Mouse (Mus musculus): ENCODE results near the gene Frmd8.

The Frmd8 gene

DNA sequence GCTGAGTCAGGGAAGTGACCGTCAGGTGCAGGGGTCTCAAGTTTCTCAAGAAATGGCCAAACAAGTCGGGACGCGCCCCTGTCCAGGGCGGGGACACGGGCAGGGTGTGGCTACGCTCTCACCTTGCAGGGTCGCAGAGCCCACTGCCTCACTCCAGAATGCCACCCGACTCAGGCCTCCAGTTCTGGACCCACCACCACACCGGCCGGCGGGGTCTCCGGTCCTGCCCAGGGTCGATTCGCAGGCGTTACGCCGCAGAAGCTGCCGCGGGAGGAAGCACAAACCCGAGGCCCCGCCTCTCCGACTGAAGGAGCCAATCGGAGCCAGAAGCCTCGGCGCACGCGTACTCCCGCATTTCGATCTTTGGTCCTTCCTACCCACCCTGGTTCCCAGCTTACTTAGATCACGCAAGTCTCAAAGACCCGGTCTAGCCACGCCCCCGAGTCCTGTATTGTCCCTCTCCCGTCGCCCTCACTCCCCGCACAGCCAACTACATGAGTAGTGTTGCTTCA lies at the start of gene Frmd8:
Gene Frmd8 (minus strand): TSS at position 306 of the 512 bp plus-strand sequence.
- DNase-seq, result peak; percentile 96

DNA sequence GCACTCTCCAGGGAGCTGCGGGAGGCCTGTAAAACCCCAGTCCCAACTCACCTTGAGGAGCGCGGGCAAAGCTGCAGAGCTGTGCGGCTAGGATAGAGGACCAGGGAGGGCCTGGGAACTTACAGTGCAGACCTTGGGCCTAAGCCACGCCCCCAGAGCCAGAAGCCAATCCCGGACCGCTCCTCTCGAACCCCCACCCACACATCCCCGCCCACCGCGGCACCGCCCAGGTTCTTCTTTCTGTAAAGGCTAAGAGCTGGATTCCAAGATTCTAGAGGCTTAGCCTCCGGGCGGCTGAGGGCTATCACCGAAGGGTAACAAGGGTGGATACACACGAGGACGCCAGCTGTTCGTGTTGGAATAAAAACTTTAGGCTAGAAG lies 49.6 kb upstream of the Frmd8 start, which contains the start of gene Cdc42ep2:
Gene Cdc42ep2 (minus strand): TSS at position 104 of the 381 bp plus-strand sequence.
- DNase-seq, result peak; percentile 97

GRCm38 (mm10) chr19:5923990-5924712 lies 49.1 kb upstream of the Frmd8 start:
- peak; percentile 93 for DNase-seq

- no peak for DNase-seq
Measured at GRCm38 (mm10) chr19:5922963-5923362, 47.9 kb upstream of the Frmd8 start.

- no peak for DNase-seq
Measured at GRCm38 (mm10) chr19:5922119-5922942, 47.3 kb upstream of the Frmd8 start.

- DNase-seq, result no peak
Measured at GRCm38 (mm10) chr19:5921715-5922114, 46.6 kb upstream of the Frmd8 start.

- no peak for DNase-seq
Measured at GRCm38 (mm10) chr19:5913007-5913719, 38.1 kb upstream of the Frmd8 start, which contains the start of gene Dpf2. Dpf2 (minus strand) TSS chr19:5913010.

GRCm38 (mm10) chr19:5912103-5913006 lies 37.3 kb upstream of the Frmd8 start:
- DNase-seq, result peak; percentile 100

- DNase-seq, result no peak
Measured at GRCm38 (mm10) chr19:5911430-5912102, 36.5 kb upstream of the Frmd8 start.

DNA sequence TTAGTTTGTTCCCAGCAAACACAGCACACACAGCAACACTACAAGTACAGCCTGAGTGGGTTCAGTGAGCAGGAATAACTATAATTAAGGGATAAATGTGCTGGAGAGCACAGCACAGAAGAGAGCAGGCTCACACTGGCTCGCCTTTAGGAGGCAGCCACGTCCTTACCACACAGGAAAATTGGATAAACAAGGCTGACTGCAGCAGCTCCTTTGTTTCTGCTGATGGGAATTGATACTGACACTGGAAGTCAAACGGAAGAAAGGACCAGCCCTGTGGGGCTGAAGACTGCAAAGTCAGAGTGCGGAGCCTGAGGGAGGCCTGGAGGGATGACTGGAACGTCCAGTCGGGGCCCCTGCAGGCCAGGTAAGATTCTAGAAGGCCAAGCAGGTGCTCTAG lies 35.1 kb upstream of the Frmd8 start:
- DNase-seq, result no peak

GRCm38 (mm10) chr19:5907275-5907674 lies 32.2 kb upstream of the Frmd8 start:
- no peak for DNase-seq

DNA sequence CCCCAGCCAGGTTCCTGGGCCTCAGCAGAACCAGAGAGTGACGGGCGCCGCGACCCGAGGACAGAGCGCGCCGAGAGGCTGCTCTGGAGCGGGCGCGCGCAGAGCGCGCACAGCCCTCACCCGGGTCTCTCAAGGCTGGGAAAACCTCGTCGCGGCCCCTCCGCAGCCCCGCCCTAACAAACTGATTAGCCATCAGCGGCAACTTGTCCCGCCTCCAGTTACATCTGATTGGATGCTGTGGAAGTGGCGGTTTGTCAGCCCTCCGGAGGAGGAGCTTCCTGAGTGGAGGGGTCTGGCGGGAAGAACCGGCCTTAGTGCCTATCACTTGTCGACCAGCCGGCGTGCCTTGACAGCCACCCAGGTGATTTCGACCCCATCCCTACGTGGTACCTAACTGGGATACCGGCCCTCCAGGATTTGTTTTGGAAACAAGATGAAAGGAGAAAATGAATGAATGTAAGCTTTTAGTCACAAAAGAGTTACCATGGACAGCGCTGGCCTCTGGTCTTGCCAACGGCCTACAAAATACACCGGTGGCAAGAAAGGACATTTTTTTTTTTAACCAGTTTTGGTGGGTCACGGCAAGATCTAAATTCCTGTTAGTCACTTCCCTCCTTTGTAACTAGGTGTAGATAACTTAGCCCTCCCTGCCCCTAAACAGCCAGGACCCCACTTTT lies 19.1 kb upstream of the Frmd8 start, which contains the start of gene Tigd3:
Gene Tigd3 (minus strand): TSS at position 148 of the 677 bp plus-strand sequence.
- peak; percentile 95 for DNase-seq

DNA sequence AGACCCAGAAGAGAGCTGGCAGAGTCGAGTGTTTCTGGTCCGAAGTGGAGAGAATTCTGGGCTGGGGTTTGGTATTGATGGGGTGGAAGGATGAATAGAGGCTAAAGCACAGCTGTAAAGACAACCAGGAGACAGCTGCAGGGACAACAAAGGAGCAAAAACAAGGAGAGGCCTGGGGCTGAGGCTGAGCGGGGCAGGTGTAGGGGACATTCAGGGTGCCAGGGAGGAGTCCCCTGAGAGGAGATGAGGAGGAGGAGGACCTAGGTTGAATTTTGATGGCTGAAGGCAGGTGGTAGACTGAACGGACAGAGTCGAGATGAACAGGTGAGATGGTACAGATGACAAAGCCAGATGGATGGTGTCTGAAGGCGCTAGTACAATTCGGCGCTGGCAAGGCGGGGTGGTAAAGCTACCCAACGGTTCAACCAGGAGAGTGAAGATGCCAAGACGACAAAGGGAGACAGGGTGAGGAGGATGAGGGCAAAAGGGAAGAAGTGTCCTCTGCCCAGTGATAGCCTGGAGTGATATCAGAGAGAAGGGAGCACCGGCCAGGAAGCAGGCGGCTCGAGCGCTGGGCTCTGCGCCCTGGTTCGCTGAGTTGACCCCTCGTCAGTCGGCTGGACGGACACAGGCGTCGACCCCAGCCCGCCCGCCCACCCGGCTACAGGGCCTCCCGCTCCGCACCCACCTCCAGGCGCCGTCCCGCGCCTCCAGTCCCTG lies 18.4 kb upstream of the Frmd8 start:
- no peak for DNase-seq

DNA sequence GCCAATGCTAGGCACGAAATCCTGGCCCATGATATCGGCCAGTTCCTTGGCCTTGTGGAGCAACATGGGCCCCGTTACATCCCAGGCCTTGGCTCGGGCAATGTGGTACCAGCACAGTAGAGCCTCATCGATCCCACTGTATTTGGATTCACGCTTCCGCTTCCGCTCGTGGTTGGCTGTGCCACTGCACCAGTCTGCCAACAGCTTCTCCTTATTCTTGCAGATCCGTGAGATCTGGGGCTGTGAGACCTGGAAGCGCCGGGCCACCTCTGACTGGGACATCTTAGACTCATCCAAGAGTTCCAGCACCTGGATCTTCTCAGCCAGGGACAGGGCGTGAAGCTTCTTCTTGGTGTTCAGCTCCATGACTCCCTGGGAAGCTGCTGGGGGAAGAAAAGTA lies 17.7 kb upstream of the Frmd8 start:
- no peak for DNase-seq

DNA sequence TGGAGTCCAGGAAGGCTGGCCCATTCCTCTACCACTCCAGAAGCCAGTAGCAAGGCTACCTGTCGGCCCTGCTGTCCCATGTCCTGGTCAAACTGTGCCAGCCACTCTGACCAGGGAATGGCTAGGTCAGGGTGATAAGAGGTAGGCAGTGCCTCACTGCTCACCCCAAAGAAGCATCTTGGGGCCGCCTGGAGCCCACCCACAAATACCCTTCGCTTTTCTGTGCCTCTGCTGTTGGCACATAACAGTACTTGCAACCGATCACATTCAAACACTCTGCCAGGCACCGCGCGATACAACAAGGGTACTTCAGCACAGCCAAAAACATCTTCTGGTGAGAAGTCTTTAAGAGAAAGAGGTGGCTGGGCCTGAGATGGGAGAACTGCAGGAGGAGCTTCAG lies 17.2 kb upstream of the Frmd8 start:
- DNase-seq, result no peak

GRCm38 (mm10) chr19:5891521-5892258 lies 16.6 kb upstream of the Frmd8 start:
- DNase-seq, result no peak

DNA sequence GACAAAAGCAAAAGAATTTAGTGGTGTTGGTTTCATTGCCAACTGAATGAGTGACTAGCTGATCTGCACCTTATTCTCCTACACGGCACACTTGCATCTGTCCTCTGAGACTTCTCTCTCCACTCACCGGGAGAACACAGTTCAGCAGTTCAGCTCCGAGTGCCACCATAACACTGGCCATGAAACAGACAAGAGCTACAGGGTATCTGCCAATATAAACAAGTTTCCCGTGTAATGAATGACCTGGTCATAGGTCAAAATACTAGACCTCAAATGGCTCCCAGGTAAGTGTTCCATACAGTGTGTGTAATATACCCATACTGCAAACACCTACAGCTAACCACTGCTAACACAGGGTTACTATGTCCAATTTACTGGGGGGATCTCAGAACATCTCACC lies 14.1 kb upstream of the Frmd8 start:
- DNase-seq, result no peak

DNA sequence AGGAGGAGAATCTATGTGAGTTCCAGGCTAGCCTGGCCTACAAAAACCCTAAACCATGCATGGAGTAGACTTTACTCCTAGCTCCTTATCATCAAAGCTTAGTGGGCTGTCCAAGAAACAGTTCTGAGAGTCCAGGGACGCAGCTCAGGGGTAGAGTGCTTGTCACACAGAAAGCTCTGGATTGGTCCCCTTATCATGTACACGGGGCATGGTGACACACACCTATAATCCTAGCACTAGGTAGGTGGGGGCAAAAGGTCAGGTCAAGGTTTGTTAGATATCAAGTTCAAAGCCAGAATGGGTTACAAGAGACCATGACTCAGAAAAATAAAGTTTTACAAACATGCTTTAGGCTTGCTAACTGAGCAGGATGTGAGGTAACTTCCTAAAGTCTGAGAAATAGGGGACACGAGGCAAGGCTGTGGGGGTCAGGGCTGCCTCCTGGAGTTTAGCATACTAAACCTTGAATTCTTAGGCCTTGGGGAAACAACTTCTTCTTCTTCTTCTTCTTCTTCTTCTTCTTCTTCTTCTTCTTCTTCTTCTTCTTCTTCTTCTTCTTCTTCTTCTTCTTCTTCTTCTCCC lies 12.3 kb upstream of the Frmd8 start:
- DNase-seq, result no peak

GRCm38 (mm10) chr19:5885838-5886237 lies 10.8 kb upstream of the Frmd8 start:
- DNase-seq, result peak; percentile 52
